Mouse (Mus musculus): ENCODE data around the gene Ctcfl. TPM values are rescaled to one million over a fixed set of nuclear protein-coding genes. Genes with fewer than 3 reads are reported as not detected.
A peak's percentile ranks its signal among the peaks of the same experiment; 100 is the strongest.

Ctcfl gene
- 3.2 and 8.9 TPM in 2 replicates for total RNA-seq (2012; rRNA removed)

GRCm38 (mm10) chr2:173119023-173119944 lies at the start of gene Ctcfl:
Ctcfl (minus strand) TSS chr2:173119525.
- Histone ChIP-seq H3K27ac (ENCODE audit: insufficient read depth, low read depth, low read length, poor library complexity, severe bottlenecking) (no peak within 1 kb of the TSS), H3K4me3 (ENCODE audit: insufficient read depth in 1 of 2, low read depth in 1 of 2, low read length in 2 of 2, poor library complexity in 1 of 2, severe bottlenecking in 1 of 2) (peak within 1 kb of the TSS in 1 of 2 experiments; percentile 29; a peak in 1 of 4 replicates), H3K4me1 (ENCODE audit: control insufficient read depth in 2 of 2, insufficient read depth in 2 of 2, low read length in 2 of 2, poor library complexity in 1 of 2) (no peaks in the 10 kb centered on the region; a peak in 1 of 4 replicates), H3K9ac (ENCODE audit: insufficient read depth, low read depth, low read length, poor library complexity, severe bottlenecking) (no peak within 1 kb of the TSS), H3K9me3 (ENCODE audit: control insufficient read depth, insufficient read depth, low read depth, low read length) (no peaks in the 10 kb centered on the region), H3K36me3 (ENCODE audit: control insufficient read depth, insufficient read depth, low read length, poor library complexity, severe bottlenecking) (no peaks in the 10 kb centered on the region)
- DNase-seq (ENCODE audit: low read depth, low spot score) = no peak
- TF ChIP-seq ZNF384 (IDR thresholded peaks at IDR 0.05; ENCODE audit: low read depth, low read length) = no peak
- no peak for TF ChIP-seq HCFC1 (IDR thresholded peaks at IDR 0.05; ENCODE audit: borderline replicate concordance, insufficient read depth, low read length)
- no peak for TF ChIP-seq MAFK (IDR thresholded peaks at IDR 0.05; ENCODE audit: insufficient read depth, low read depth, low read length)
- no peak for TF ChIP-seq CHD2 (IDR thresholded peaks at IDR 0.05; ENCODE audit: low read depth, low read length)
- TF ChIP-seq ZC3H11A (IDR thresholded peaks at IDR 0.05; ENCODE audit: borderline replicate concordance, low read depth, low read length) = no peak
- in situ Hi-C loops (cut with MboI; ENCODE audit: low sequenced_read_pairs in 2 of 2, unreplicated experiment in 2 of 2) = no loop called here

DNA sequence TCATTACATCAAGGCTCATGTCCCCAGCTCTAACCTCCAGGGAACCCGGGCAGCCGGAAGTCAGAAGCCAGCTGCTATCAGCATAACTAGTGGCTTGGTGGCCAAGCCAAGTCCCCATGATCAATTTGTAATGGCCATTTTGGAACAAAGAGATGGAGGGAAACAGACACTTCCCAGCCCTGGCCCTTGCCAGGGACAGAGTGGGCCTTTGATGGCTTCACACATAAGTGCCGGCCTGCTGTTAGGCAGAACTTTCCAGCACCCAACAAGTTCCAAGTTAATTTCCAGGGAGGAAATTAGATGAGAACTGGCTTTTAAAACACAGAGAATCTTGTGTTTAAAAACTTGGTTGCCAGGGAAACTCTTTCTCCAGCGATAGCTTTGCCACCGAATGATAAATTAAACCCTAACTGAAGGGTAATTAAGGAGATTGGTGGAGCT lies 49.1 kb upstream of the Ctcfl start:
- Histone ChIP-seq H3K27ac (ENCODE audit: insufficient read depth, low read depth, low read length, poor library complexity, severe bottlenecking) (no peak overlapping the region), H3K36me3 (ENCODE audit: control insufficient read depth, insufficient read depth, low read length, poor library complexity, severe bottlenecking) (no peaks in the 10 kb centered on the region)
- in situ Hi-C loops (cut with MboI; ENCODE audit: low sequenced_read_pairs in 2 of 2, unreplicated experiment in 2 of 2) = no loop called here

GRCm38 (mm10) chr2:173165357-173165756 lies 46.0 kb upstream of the Ctcfl start:
- no peaks in the 10 kb centered on the region for H3K4me1 ChIP-seq (ENCODE audit: control insufficient read depth in 2 of 2, insufficient read depth in 2 of 2, low read length in 2 of 2, poor library complexity in 1 of 2)
- DNase-seq (ENCODE audit: low read depth, low spot score) = no peak
- in situ Hi-C loops (cut with MboI; ENCODE audit: low sequenced_read_pairs in 2 of 2, unreplicated experiment in 2 of 2) = no loop called here
- no peaks in the 10 kb centered on the region for H3K36me3 ChIP-seq (ENCODE audit: control insufficient read depth, insufficient read depth, low read length, poor library complexity, severe bottlenecking)
- no peak overlapping the region for H3K27ac ChIP-seq (ENCODE audit: insufficient read depth, low read depth, low read length, poor library complexity, severe bottlenecking)
- H3K9ac ChIP-seq (ENCODE audit: insufficient read depth, low read depth, low read length, poor library complexity, severe bottlenecking) = no peak overlapping the region
- TF ChIP-seq HCFC1 (IDR thresholded peaks at IDR 0.05; ENCODE audit: borderline replicate concordance, insufficient read depth, low read length) = no peak
- TF ChIP-seq MAFK (IDR thresholded peaks at IDR 0.05; ENCODE audit: insufficient read depth, low read depth, low read length) = no peak
- no peak for TF ChIP-seq ZNF384 (IDR thresholded peaks at IDR 0.05; ENCODE audit: low read depth, low read length)
- TF ChIP-seq ZC3H11A (IDR thresholded peaks at IDR 0.05; ENCODE audit: borderline replicate concordance, low read depth, low read length) = no peak
- TF ChIP-seq CHD2 (IDR thresholded peaks at IDR 0.05; ENCODE audit: low read depth, low read length) = no peak
- no peak overlapping the region for H3K4me3 ChIP-seq (ENCODE audit: insufficient read depth in 1 of 2, low read depth in 1 of 2, low read length in 2 of 2, poor library complexity in 1 of 2, severe bottlenecking in 1 of 2)
- no peaks in the 10 kb centered on the region for H3K9me3 ChIP-seq (ENCODE audit: control insufficient read depth, insufficient read depth, low read depth, low read length)

More for the DNA sequence above, 49.1 kb upstream of the Ctcfl start:
- H3K9me3 ChIP-seq (ENCODE audit: control insufficient read depth, insufficient read depth, low read depth, low read length) = no peaks in the 10 kb centered on the region
- no peak overlapping the region for H3K9ac ChIP-seq (ENCODE audit: insufficient read depth, low read depth, low read length, poor library complexity, severe bottlenecking)
- H3K4me3 ChIP-seq (ENCODE audit: insufficient read depth in 1 of 2, low read depth in 1 of 2, low read length in 2 of 2, poor library complexity in 1 of 2, severe bottlenecking in 1 of 2) = no peak overlapping the region
- DNase-seq (ENCODE audit: low read depth, low spot score) = no peak
- H3K4me1 ChIP-seq (ENCODE audit: control insufficient read depth in 2 of 2, insufficient read depth in 2 of 2, low read length in 2 of 2, poor library complexity in 1 of 2) = peaks cover 0 to 5% of the 10 kb centered on the region in 2 experiments; a peak in 1 of 4 replicates
- TF ChIP-seq HCFC1 (IDR thresholded peaks at IDR 0.05; ENCODE audit: borderline replicate concordance, insufficient read depth, low read length) = no peak
- no peak for TF ChIP-seq ZC3H11A (IDR thresholded peaks at IDR 0.05; ENCODE audit: borderline replicate concordance, low read depth, low read length)
- TF ChIP-seq ZNF384 (IDR thresholded peaks at IDR 0.05; ENCODE audit: low read depth, low read length) = no peak
- no peak for TF ChIP-seq MAFK (IDR thresholded peaks at IDR 0.05; ENCODE audit: insufficient read depth, low read depth, low read length)
- no peak for TF ChIP-seq CHD2 (IDR thresholded peaks at IDR 0.05; ENCODE audit: low read depth, low read length)

DNA sequence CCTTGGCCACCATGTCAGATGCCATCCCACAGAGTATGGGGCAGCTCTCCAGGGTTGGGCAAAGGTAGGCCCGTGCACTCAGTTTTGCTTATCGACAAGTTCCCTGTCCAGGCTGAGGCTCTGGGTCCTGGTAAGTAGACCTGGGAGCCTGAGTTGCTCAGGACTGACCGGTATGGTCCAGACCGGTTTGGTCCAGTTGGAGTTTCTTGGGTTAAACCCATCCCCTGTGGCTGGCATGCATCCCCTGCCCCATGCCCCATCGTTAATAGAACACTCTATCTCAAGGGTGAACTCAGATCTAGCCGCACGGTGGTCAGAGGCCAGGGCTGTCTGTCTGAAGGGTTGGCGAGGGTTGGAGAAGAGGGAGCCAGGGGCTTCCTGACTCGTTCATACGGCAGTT lies 45.6 kb upstream of the Ctcfl start:
- Histone ChIP-seq H3K9ac (ENCODE audit: insufficient read depth, low read depth, low read length, poor library complexity, severe bottlenecking) (no peak overlapping the region), H3K36me3 (ENCODE audit: control insufficient read depth, insufficient read depth, low read length, poor library complexity, severe bottlenecking) (no peaks in the 10 kb centered on the region), H3K27ac (ENCODE audit: insufficient read depth, low read depth, low read length, poor library complexity, severe bottlenecking) (no peak overlapping the region), H3K4me1 (ENCODE audit: control insufficient read depth in 2 of 2, insufficient read depth in 2 of 2, low read length in 2 of 2, poor library complexity in 1 of 2) (peaks cover 0 to 3% of the 10 kb centered on the region in 2 experiments; a peak in 1 of 4 replicates), H3K9me3 (ENCODE audit: control insufficient read depth, insufficient read depth, low read depth, low read length) (no peaks in the 10 kb centered on the region), H3K4me3 (ENCODE audit: insufficient read depth in 1 of 2, low read depth in 1 of 2, low read length in 2 of 2, poor library complexity in 1 of 2, severe bottlenecking in 1 of 2) (no peak overlapping the region)
- in situ Hi-C loops (cut with MboI; ENCODE audit: low sequenced_read_pairs in 2 of 2, unreplicated experiment in 2 of 2) = no loop called here
- DNase-seq (ENCODE audit: low read depth, low spot score) = no peak
- no peak for TF ChIP-seq ZC3H11A (IDR thresholded peaks at IDR 0.05; ENCODE audit: borderline replicate concordance, low read depth, low read length)
- no peak for TF ChIP-seq CHD2 (IDR thresholded peaks at IDR 0.05; ENCODE audit: low read depth, low read length)
- no peak for TF ChIP-seq ZNF384 (IDR thresholded peaks at IDR 0.05; ENCODE audit: low read depth, low read length)
- no peak for TF ChIP-seq MAFK (IDR thresholded peaks at IDR 0.05; ENCODE audit: insufficient read depth, low read depth, low read length)
